Mouse (Mus musculus) neural tube, embryonic 11.5 days (tissue): ENCODE data around the gene Kcna1. TPM values are rescaled to one million over a fixed set of nuclear protein-coding genes. Genes with fewer than 3 reads are reported as not detected.

ENCODE experiments used
- polyA plus RNA-seq: library from polyadenylated mRNA; unstranded; fragments of >200 nt; fragmentation: Nextera tagmentation; extraction: Ambion mirVana; gene quantifications from 2 replicates; pipeline ENCODE4 v1.2.1, GENCODE M21; 2014

Gene Kcna1
- polyA plus RNA-seq, 1 experiment from 2014 or later, result 1.5 TPM

Other genes starting within 250 kb of the Kcna1 start
- 2.1 and 2.8 TPM in 2 replicates for gene Kcna5, start 111.0 kb downstream of the Kcna1 start, polyA plus RNA-seq
- gene Kcna6, start 94.3 kb upstream of the Kcna1 start, polyA plus RNA-seq, result 7.7 and 10.5 TPM in 2 replicates
- gene Ndufa9, start 202.8 kb upstream of the Kcna1 start, polyA plus RNA-seq, result 194 and 195 TPM in 2 replicates
- gene Akap3, start 206.7 kb upstream of the Kcna1 start, polyA plus RNA-seq, result 0.26 TPM in 1 of 2 replicates, not detected in the other